Comparison of ENCODE assay signal across 28 mouse cellular contexts in the genomic region with DNA sequence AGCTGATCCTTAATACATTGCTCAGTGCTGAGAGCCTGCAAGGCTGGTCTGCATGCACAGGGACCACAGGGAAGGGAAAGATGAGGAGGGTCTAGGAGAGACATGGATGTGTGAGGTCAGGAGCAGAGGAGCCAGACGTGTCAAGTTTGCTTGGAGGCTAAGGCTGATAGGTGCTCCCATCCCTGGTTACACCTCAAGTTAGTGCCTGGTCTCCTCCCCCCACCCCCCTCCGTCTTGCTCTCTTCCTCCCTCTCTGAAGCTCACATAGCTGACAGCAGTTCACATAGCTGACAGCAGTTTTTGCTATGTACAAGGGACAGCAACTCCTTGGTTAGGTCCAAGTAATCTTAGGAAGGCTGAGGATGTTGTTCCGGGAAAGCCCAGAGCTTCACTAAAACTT. TPM values are rescaled to one million over a fixed set of nuclear protein-coding genes. Genes with fewer than 3 reads are reported as not detected.
DNase-seq lines count a peak whose midpoint lies in the region; ATAC-seq and TF ChIP-seq lines count a peak whose summit lies in the region.
"Had no signal": no experiment of that assay in that cellular context is flagged by ENCODE, and none has a peak within 500 bp of the region (broad histone marks: within the 10 kb centered on the region; RNA-seq: fewer than 3 reads in every experiment).

No protein-coding gene starts in this region.

- H3K9me3 ChIP-seq in embryonic facial prominence, embryonic 13.5 days: no peaks in the 10 kb centered on the region
- H3K9me3 ChIP-seq in embryonic facial prominence, embryonic 10.5 days: no peaks in the 10 kb centered on the region
- H3K9me3 ChIP-seq in hindbrain, embryonic 10.5 days: no peaks in the 10 kb centered on the region
- H3K9me3 ChIP-seq: heart, embryonic 12.5 days; hindbrain, embryonic 13.5 days; limb, embryonic 15.5 days; neural tube, embryonic 15.5 days had no signal

- H3K9ac ChIP-seq in embryonic facial prominence, embryonic 13.5 days: no peak overlapping the region
- H3K9ac ChIP-seq: forebrain, postnatal 0 days; heart, embryonic 12.5 days; hindbrain, embryonic 13.5 days; limb, embryonic 15.5 days; liver, embryonic 14.5 days; lung, embryonic 14.5 days; neural tube, embryonic 15.5 days had no signal

- no peak for TF ChIP-seq CTCF in spleen, adult 2 months (IDR thresholded peaks at IDR 0.05; ENCODE audit: extremely low read depth, insufficient read depth, insufficient read length, insufficient replicate concordance)

- no peak overlapping the region for H3K4me3 ChIP-seq in embryonic facial prominence, embryonic 13.5 days
- H3K4me3 ChIP-seq in embryonic facial prominence, embryonic 10.5 days: no peak overlapping the region
- no peak overlapping the region for H3K4me3 ChIP-seq in spleen, adult 2 months (ENCODE audit: extremely low read depth, insufficient read depth, insufficient read length)
- H3K4me3 ChIP-seq in hindbrain, embryonic 10.5 days: no peak overlapping the region
- H3K4me3 ChIP-seq: heart, embryonic 12.5 days; hindbrain, embryonic 13.5 days; limb, embryonic 15.5 days; megakaryocyte, embryonic 14.5 days; myocyte; neural tube, embryonic 15.5 days had no signal

- no peaks in the 10 kb centered on the region for H3K27me3 ChIP-seq in embryonic facial prominence, embryonic 13.5 days
- no peaks in the 10 kb centered on the region for H3K27me3 ChIP-seq in embryonic facial prominence, embryonic 10.5 days (replicated peaks; ENCODE audit: low read depth, poor library complexity, severe bottlenecking)
- H3K27me3 ChIP-seq in spleen, adult 2 months (ENCODE audit: control insufficient read depth, insufficient read depth, low read length): no peaks in the 10 kb centered on the region
- H3K27me3 ChIP-seq in hindbrain, embryonic 10.5 days (ENCODE audit: insufficient read depth, poor library complexity, severe bottlenecking): no peaks in the 10 kb centered on the region
- H3K27me3 ChIP-seq: limb, embryonic 15.5 days; neural tube, embryonic 15.5 days had no signal

- ATAC-seq in embryonic facial prominence, embryonic 13.5 days (ENCODE audit: insufficient number of reproducible peaks, insufficient read depth, low FRiP score, low TSS enrichment, low read depth): peak; percentile 52; the same call in 1 of the 2 replicates
- ATAC-seq in monocyte, adult 5-6 weeks (replicated peaks; ENCODE audit: insufficient number of reproducible peaks, low FRiP score, low TSS enrichment, poor library complexity, severe bottlenecking): no peak
- ATAC-seq: forebrain, postnatal 0 days had no signal

- no peak overlapping the region for H3K27ac ChIP-seq in embryonic facial prominence, embryonic 13.5 days
- no peak overlapping the region for H3K27ac ChIP-seq in embryonic facial prominence, embryonic 10.5 days (replicated peaks)
- peak overlapping the region; percentile 56 for H3K27ac ChIP-seq in spleen, adult 2 months (ENCODE audit: insufficient read depth, low read length)
- H3K27ac ChIP-seq in hindbrain, embryonic 10.5 days: no peak overlapping the region
- H3K27ac ChIP-seq: hindbrain, embryonic 13.5 days; limb, embryonic 15.5 days; liver, embryonic 14.5 days; neural tube, embryonic 15.5 days had no signal

- no peaks in the 10 kb centered on the region for H3K36me3 ChIP-seq in embryonic facial prominence, embryonic 13.5 days
- no peaks in the 10 kb centered on the region for H3K36me3 ChIP-seq in embryonic facial prominence, embryonic 10.5 days (replicated peaks)
- no peaks in the 10 kb centered on the region for H3K36me3 ChIP-seq in spleen, adult 2 months (ENCODE audit: control insufficient read depth, insufficient read depth, low read length)
- no peaks in the 10 kb centered on the region for H3K36me3 ChIP-seq in hindbrain, embryonic 10.5 days
- H3K36me3 ChIP-seq: heart, embryonic 12.5 days; hindbrain, embryonic 13.5 days; limb, embryonic 15.5 days; neural tube, embryonic 15.5 days had no signal

- WGBS in embryonic facial prominence, embryonic 13.5 days: 59% methylated on average over 3 of the region's 3 CpGs
- WGBS in embryonic facial prominence, embryonic 10.5 days: 64% methylated on average over 3 of the region's 3 CpGs
- WGBS in spleen, adult 2 months: 75% methylated on average over 3 of the region's 3 CpGs
- 70% methylated on average over 3 of the region's 3 CpGs for WGBS in hindbrain, embryonic 10.5 days

- no peak for DNase-seq in embryonic facial prominence, embryonic 10.5 days (ENCODE audit: low spot score)
- no peak for DNase-seq in spleen, adult 2 months (ENCODE audit: low read depth in 1 of 2, low spot score in 2 of 2)
- DNase-seq in spleen, postnatal 4 days (ENCODE audit: low spot score in 2 of 2): no peak
- DNase-seq in thymus, postnatal 0 days (ENCODE audit: low spot score): peak; percentile 77
- DNase-seq in adrenal gland, adult 18-20 months (ENCODE audit: low spot score in 2 of 2): no peak
- DNase-seq in hindbrain, embryonic 10.5 days (ENCODE audit: low spot score): no peak
- DNase-seq: adrenal gland, adult 8-10 months; forebrain, postnatal 0 days; gastrocnemius, postnatal 14 days; heart, adult 11 months; heart, postnatal 14 days; kidney, adult 2 months; layer of hippocampus, adult 9-11 months; left cerebral cortex, postnatal 4 days; lung, embryonic 14.5 days; lung, postnatal 36 days; midbrain, embryonic 14.5 days; spleen, adult 18-20 months had no signal

- TF ChIP-seq POLR2A in spleen, adult 2 months (IDR thresholded peaks at IDR 0.05; ENCODE audit: low read depth, low read length): no peak

- H3K4me2 ChIP-seq in embryonic facial prominence, embryonic 13.5 days: no peak overlapping the region
- H3K4me2 ChIP-seq: heart, embryonic 12.5 days; hindbrain, embryonic 13.5 days; limb, embryonic 15.5 days; lung, embryonic 14.5 days; neural tube, embryonic 15.5 days had no signal

- H3K4me1 ChIP-seq in embryonic facial prominence, embryonic 13.5 days: no peaks in the 10 kb centered on the region
- H3K4me1 ChIP-seq in embryonic facial prominence, embryonic 10.5 days: no peaks in the 10 kb centered on the region
- peaks cover 10% of the 10 kb centered on the region; the same call in 1 of the 2 replicates for H3K4me1 ChIP-seq in spleen, adult 2 months (ENCODE audit: control insufficient read depth, insufficient read depth, insufficient read length)
- H3K4me1 ChIP-seq in hindbrain, embryonic 10.5 days (replicated peaks): no peaks in the 10 kb centered on the region
- H3K4me1 ChIP-seq: heart, embryonic 12.5 days; hindbrain, embryonic 13.5 days; limb, embryonic 15.5 days; neural tube, embryonic 15.5 days had no signal

RNA-seq across cellular contexts. Expression of a gene that starts 11.5 kb away (rescaled TPM):
- polyA plus RNA-seq in embryonic facial prominence, embryonic 13.5 days (2015; fragmentation: Nextera tagmentation; extraction: Ambion mirVana): 0.07 and 0.18 TPM in 2 replicates
- polyA plus RNA-seq in embryonic facial prominence, embryonic 10.5 days (2016; fragmentation: Nextera tagmentation; extraction: Ambion mirVana): 0.02 and 0.03 TPM in 2 replicates
- 2.5 and 3.8 TPM in 2 replicates for polyA plus RNA-seq in spleen, adult 2 months (2012; rRNA removed)
- 0.18 and 0.29 TPM in 2 replicates for polyA plus RNA-seq in thymus, postnatal 0 days (2015; fragmentation: Nextera tagmentation; extraction: Ambion mirVana)
- 0.10 TPM in 1 of 3 replicates, not detected in the others for total RNA-seq in monocyte, adult 5-6 weeks (2017)
- total RNA-seq in adrenal gland, adult 18-20 months (2021): 1 to 10 TPM in 1 of 2 experiments, under 1 TPM in 1; 0.66 to 1.1 TPM
- polyA plus RNA-seq in hindbrain, embryonic 10.5 days (2016; fragmentation: Nextera tagmentation; extraction: Ambion mirVana): 0.07 and 0.09 TPM in 2 replicates
- total RNA-seq: MEL had no signal
- polyA plus RNA-seq: myocyte had no signal

RNA-seq across cellular contexts. Expression of a gene that starts 53.5 kb away (rescaled TPM):
- polyA plus RNA-seq in embryonic facial prominence, embryonic 13.5 days (2015; fragmentation: Nextera tagmentation; extraction: Ambion mirVana): 1.1 and 1.3 TPM in 2 replicates
- 2.1 and 2.3 TPM in 2 replicates for polyA plus RNA-seq in embryonic facial prominence, embryonic 10.5 days (2016; fragmentation: Nextera tagmentation; extraction: Ambion mirVana)
- 21.0 and 32.2 TPM in 2 replicates for polyA plus RNA-seq in spleen, adult 2 months (2012; rRNA removed)
- 29.2 and 35.2 TPM in 2 replicates for polyA plus RNA-seq in thymus, postnatal 0 days (2015; fragmentation: Nextera tagmentation; extraction: Ambion mirVana)
- total RNA-seq in monocyte, adult 5-6 weeks (2017): 5.3 to 23.6 TPM (median 8.3 TPM) in 3 replicates
- 1 to 10 TPM in 1 of 2 experiments, under 1 TPM in 1; 0.83 to 1.3 TPM for total RNA-seq in adrenal gland, adult 18-20 months (2021)
- polyA plus RNA-seq in hindbrain, embryonic 10.5 days (2016; fragmentation: Nextera tagmentation; extraction: Ambion mirVana): 3.1 and 3.5 TPM in 2 replicates
- total RNA-seq: MEL had no signal
